Mouse (Mus musculus): Measurements from ENCODE around the gene Cdk6. TPM values are rescaled to one million over a fixed set of nuclear protein-coding genes. Genes with fewer than 3 reads are reported as not detected.
A peak's percentile ranks its signal among the peaks of the same experiment; 100 is the strongest.
"Not testable (repeated sequence)": the region's sequence is repeated elsewhere in the genome, so short reads cannot be mapped to it uniquely, and the experiment has no call there.

Cdk6 gene
- total RNA-seq, 2 experiments from 2014 or later, result 22.9 to 26.1 TPM

DNA sequence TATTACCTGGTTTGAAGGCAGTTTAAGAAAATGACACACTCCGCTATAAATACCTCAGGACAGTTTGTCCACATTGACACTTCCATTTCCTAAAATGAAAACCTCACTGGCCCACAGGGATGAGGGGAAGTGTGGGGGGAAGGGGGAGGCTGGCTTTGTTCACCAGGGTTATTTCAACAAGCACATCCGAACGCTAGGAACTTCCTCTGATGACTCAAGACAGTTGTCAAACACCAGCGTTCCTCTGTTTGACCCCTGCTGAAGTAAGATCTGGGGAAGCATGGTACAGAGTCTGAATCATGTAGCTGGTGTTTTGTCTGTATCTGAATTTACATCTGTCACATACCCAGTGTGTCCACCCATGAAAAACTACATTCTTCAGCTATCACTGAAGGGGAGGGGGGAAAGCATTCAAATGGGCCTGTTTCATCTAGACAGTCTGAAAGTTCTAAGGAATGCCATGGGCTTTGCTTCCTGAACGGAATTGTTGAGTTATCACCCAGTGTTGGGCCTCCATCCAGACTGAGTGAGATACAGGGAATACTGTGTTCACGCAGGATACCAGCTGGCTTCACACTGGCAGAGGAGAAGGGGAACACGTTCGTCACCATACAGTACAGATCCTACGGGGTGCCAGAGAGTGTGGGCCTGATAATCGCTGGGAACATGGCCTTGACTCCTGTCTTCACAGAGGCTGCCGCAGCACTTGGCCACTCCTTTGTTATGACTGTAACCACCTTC, 161.5 kb downstream of the Cdk6 start:
- intact Hi-C loops (cut with DNase I), result loop anchor here (5.0 kb wide), 1 partner anchor 35 kb away; no protein-coding TSS in a partner anchor
- DNase-seq, result peak; percentile 59 to 64

- DNase-seq, result no peak
- intact Hi-C loops (cut with DNase I), result loop anchor here (5.0 kb wide), 1 partner anchor 36 kb away; no protein-coding TSS in a partner anchor
Observed at GRCm38 (mm10) chr5:3503373-3503772, 162.1 kb downstream of the Cdk6 start.

GRCm38 (mm10) chr5:3503836-3504323, 162.6 kb downstream of the Cdk6 start:
- intact Hi-C loops (cut with DNase I), result loop anchor here (5.0 kb wide), 1 partner anchor 37 kb away; no protein-coding TSS in a partner anchor
- no peak for DNase-seq

DNA sequence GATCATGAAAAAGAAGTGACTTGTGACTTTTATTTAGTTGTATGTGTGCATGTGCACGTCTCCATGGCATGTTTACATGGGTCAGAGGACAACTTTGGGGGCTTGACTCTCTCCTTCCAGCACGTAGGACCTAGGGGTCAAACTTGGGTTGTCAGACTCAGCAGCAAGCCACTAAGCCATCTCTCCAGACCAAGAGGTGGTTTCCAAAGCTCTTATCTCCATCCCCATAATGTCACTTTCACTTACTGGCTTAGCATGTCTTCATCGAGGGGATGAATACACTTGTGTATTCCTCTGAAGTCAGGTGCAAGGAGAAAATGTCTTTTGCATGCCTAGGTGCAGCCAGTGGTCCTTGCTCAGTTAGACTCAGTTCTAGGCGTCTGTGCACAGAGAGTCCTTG, 163.2 kb downstream of the Cdk6 start:
- no peak for DNase-seq
- intact Hi-C loops (cut with DNase I), result loop anchor here (5.0 kb wide), 1 partner anchor 37 kb away; no protein-coding TSS in a partner anchor

- DNase-seq, result no peak
- intact Hi-C loops (cut with DNase I), result no loop called here
Observed at GRCm38 (mm10) chr5:3505553-3505952, 164.3 kb downstream of the Cdk6 start.

DNA sequence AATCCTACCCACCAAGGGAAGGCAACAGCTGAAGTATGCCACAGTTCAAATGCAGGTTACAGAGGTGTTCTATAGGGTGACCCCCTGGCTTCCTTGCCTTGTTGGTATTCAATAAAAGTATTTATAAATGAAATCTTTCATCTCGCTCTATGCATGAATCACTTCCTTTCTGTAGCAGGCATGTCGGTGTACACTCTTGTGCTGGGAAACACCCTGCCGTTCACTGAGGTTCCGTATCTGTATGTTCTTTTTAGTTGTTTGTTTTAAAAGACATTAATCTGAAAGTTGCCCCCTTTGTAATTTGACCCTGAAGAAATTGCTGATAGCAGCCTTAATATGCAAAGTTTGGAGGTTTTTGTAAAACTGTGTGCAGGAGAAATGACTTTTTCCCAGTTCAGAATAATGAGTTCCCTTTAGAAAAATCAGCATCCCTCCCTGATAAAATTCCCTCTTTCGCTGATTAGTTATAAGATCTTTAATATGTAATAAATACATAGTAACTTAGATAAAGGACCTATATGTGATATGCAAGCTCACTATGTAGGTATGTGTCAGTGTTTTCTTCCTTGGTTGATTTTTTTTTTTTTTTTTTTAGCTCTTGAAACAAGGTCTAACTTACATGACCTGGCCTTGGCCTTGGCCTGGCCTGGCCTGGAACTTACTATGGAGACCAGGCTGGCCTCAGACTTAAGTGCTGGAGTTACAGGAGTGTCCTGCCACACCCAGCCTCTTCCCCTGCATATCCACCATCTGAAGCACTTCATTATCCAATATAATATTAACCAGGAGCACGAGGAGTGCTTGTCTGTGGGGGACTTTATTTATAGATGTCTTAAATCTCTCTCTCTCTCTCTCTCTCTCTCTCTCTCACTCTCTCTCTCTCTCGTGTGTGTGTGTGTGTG, 167.4 kb downstream of the Cdk6 start:
- intact Hi-C loops (cut with DNase I), result no loop called here

DNA sequence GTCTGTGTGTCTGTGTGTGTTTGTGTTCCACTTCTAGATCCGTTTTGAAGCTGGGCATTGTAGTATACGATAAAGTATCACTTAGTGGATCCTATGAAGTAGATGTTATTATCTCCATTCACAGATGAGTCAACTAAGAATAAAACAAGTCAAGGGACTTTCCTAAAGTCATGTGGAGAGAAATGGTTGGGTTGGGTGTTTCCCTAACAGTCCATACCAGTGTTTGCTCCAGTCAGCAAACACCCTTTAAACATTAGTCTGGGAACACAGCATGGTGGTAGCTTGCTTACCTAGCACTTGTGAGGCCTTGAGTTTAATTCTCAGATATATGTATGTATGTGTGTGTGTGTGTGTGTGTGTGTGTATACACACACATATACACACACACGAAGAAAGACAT, 168.2 kb downstream of the Cdk6 start:
- intact Hi-C loops (cut with DNase I), result no loop called here
- DNase-seq, result no peak

More for the DNA sequence above, 167.4 kb downstream of the Cdk6 start:
- no peak for DNase-seq

DNA sequence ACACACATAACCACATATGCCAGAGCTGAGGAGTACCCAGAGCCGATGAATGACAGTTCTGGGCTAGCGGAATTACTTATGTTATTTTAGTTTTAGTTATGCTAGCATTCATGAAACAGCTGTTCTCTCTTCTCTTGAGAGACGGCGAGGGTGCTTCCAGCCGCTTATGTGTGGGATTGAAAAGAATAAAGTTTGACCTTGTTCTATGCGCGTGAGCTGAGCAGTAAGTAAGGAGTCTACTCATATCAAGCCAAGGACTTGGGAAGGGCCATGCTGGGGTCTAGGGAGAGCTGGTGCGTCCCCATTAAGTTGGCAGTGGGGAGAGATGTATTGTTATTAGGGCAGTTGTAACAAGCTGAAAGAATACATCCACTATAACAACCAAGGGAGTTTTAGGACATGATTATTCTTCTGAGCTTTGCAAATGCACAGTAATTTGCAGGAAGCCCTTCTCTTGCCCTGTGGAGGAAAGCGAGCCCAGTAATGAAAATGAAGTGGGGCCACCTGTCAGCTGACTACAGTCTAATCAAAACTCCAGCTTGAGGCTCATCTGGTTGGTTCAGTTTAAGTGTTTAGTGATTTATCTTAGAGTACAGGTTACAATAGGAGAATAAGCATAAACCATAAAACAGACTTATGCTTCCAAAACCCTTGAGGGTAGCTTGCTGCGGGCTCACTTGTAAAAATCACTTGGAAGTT, 170.0 kb downstream of the Cdk6 start:
- intact Hi-C loops (cut with DNase I), result no loop called here
- DNase-seq, result no peak

DNA sequence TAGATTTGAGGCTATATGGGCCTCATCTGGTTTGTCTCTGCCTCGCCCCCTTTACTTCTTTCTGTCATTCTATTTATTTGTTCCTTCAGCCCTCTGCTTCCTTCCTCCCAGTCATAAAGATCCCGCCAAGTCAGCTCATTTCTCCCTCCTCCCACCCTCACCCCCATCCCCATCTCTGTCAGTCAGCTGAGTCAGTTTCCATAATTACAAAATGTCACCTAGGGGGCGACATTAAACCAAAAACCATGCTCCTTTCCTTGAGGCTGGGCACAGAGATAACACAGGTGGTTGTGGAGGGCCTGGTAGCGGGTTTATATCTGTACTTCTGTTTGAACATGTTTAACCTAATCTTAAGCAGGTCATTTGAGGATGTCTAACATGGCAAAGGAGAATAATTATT, 171.3 kb downstream of the Cdk6 start:
- no peak for DNase-seq
- intact Hi-C loops (cut with DNase I), result no loop called here

- no peak for DNase-seq
- intact Hi-C loops (cut with DNase I), result loop anchor here (5.0 kb wide), 1 partner anchor 288 kb away; no protein-coding TSS in a partner anchor
Observed at GRCm38 (mm10) chr5:3514901-3515311, 173.6 kb downstream of the Cdk6 start.

- intact Hi-C loops (cut with DNase I), result loop anchor here (5.0 kb wide), 1 partner anchor 288 kb away; no protein-coding TSS in a partner anchor
- no peak for DNase-seq
Observed at GRCm38 (mm10) chr5:3515477-3515876, 174.2 kb downstream of the Cdk6 start.

DNA sequence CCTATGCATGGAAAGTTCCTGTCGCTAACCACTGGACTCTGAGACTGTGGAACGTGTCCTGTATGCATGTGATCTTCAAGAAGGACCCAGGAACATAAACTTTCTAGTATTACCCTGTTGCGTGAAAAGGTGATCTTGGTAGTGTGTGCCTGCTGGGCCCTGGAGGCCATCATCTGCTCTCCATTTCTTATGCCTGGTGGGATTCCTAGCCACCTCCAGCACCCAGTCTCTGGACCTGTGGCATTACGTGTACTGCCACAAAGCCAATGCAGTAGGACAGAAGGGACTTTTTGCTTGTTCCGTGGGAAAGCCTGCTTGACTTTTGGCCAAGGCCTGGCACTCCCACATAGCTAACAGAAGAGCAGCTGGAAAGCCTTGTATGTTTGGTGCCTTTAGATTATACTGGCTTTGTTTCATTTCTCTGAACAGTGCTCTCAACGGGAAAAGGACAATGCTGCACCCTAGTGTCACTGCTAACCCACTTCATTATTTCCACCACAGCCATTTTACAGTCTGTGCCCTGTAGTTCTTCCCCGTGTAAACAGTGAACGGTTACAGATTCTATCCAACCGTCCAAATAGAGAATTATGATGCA, 175.3 kb downstream of the Cdk6 start:
- intact Hi-C loops (cut with DNase I), result loop anchor here (1.0 to 5.0 kb wide), 3 partner anchors 173 to 369 kb away; no protein-coding TSS in a partner anchor
- peak; percentile 53 to 64 for DNase-seq

GRCm38 (mm10) chr5:3520493-3521359, 179.4 kb downstream of the Cdk6 start:
- DNase-seq, result no peak
- intact Hi-C loops (cut with DNase I), result no loop called here

- no peak for DNase-seq
- intact Hi-C loops (cut with DNase I), result no loop called here
Observed at GRCm38 (mm10) chr5:3521741-3522140, 180.5 kb downstream of the Cdk6 start.

- intact Hi-C loops (cut with DNase I), result no loop called here
- DNase-seq, result no peak
Observed at GRCm38 (mm10) chr5:3522826-3523225, 181.5 kb downstream of the Cdk6 start.

GRCm38 (mm10) chr5:3527041-3527691, 185.9 kb downstream of the Cdk6 start:
- intact Hi-C loops (cut with DNase I), result no loop called here
- no peak for DNase-seq

- DNase-seq, result no peak
- intact Hi-C loops (cut with DNase I), result no loop called here
Observed at GRCm38 (mm10) chr5:3529585-3530189, 188.4 kb downstream of the Cdk6 start.

DNA sequence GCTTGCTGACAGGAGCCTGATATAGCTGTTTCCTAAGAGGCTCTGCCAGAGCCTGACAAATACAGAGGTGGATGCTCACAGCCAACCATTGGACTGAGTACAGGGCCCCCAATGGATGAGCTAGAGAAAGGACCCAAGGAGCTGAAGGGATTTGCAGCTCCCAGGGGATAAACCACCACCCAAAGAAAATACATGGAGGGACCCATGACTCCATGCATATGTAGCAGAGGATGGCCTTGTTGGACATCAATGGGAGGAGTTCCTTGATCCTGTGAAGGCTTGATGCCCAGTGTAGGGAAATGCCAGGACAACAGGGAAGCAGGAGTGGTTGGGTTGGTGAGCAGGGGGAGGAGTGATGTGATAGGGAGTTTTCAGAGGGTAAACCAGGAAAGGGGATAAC, 190.8 kb downstream of the Cdk6 start:
- intact Hi-C loops (cut with DNase I); DNase-seq: not testable (repeated sequence)
